Mouse (Mus musculus): Measurements from ENCODE around the gene Spocd1.

DNA sequence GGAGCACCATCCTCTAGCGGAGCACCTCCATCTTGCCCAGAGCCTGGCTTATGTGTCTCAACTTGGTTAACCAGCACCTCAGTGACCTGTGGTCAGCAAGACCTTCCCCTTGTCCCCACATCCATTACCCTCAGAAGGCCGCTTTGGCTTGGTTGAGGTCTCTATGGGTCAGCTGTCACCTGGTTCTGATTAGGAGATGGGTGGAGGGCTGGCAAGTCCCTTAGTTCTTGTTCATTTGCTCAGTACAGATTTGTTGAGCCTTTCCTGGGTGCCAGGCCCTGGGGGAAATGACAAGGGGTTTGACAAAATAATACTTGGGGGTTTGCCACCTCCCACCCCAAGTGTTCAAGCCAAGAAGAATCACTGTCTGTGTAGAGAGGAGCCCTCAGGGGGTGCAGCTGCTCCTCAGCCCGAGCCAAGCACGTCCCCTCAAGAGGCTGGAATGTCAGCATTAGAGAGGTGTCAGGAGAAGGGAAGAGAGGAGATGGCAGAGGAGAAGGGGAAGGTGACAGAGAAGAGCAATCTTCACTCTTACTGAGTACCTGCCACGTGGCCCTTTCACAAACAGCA is 23.3 kb downstream of the Spocd1 start:
- TF ChIP-seq CTCF (IDR thresholded peaks at IDR 0.05; ENCODE audit: borderline replicate concordance, extremely low read depth, insufficient read depth, insufficient read length), result no peak
- no peak for TF ChIP-seq POLR2A (IDR thresholded peaks at IDR 0.05; ENCODE audit: borderline replicate concordance, extremely low read depth, insufficient read depth, insufficient read length, poor library complexity, severe bottlenecking)
